In the genomic region with DNA sequence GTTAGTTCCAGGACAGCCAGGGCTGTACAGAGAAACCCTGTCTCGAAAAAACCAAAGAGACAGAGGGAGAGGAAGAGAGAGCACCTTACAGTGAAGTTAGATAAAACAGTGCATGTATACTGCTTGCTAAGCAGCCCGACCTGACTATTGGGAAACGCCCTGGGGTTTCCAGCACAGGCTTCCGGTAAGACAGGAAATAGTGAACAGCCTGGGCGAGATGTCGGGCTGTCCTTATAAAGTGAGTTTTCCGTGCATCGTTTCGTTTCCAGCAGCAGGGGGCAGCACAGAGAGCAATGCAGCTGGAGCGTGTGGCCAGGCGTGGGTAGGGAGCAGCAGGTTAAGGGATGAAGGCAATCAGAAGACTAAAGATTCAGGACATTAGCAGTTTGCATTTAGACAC, we compare ENCODE assay signal across 8 mouse cellular contexts. TPM values are rescaled to one million over a fixed set of nuclear protein-coding genes. Genes with fewer than 3 reads are reported as not detected.
A peak's percentile ranks its signal among the peaks of the same experiment; 100 is the strongest.
DNase-seq lines count a peak whose midpoint lies in the region; ATAC-seq and TF ChIP-seq lines count a peak whose summit lies in the region.

No protein-coding gene starts in this region.

- peak overlapping the region; percentile 96; the same call in 1 of the 2 replicates for H3K27ac ChIP-seq in ES-E14 (ENCODE audit: insufficient read depth, low read depth, low read length, poor library complexity, severe bottlenecking)
- H3K27ac ChIP-seq in forebrain, embryonic 16.5 days (ENCODE audit: low read length) = no peak overlapping the region
- no peak overlapping the region for H3K27ac ChIP-seq in lung, embryonic 14.5 days (ENCODE audit: low read depth)
- H3K27ac ChIP-seq in neural tube, embryonic 15.5 days (replicated peaks) = no peak overlapping the region

- no peaks in the 10 kb centered on the region for H3K36me3 ChIP-seq in ES-E14 (ENCODE audit: control insufficient read depth, insufficient read depth, low read length, poor library complexity, severe bottlenecking)
- no peaks in the 10 kb centered on the region for H3K36me3 ChIP-seq in forebrain, embryonic 16.5 days (ENCODE audit: control insufficient read depth, insufficient read depth)
- H3K36me3 ChIP-seq in lung, embryonic 14.5 days (ENCODE audit: insufficient read depth) = no peaks in the 10 kb centered on the region
- no peaks in the 10 kb centered on the region for H3K36me3 ChIP-seq in neural tube, embryonic 15.5 days

- ATAC-seq in forebrain, embryonic 16.5 days = 0 out of 2 replicates have a peak, but pooled peaks have one; percentile 15
- peak; percentile 49; the same call in 1 of the 2 replicates for ATAC-seq in lung, embryonic 14.5 days (ENCODE audit: insufficient read depth)
- ATAC-seq in neural tube, embryonic 15.5 days (ENCODE audit: low FRiP score) = peak; percentile 79; the same call in 1 of the 2 replicates

- in situ Hi-C loops in ES-E14 (cut with MboI; ENCODE audit: low sequenced_read_pairs in 2 of 2, unreplicated experiment in 2 of 2) = no loop called here

- H3K27me3 ChIP-seq in forebrain, embryonic 16.5 days (replicated peaks; ENCODE audit: control insufficient read depth, insufficient read depth, low read length) = no peaks in the 10 kb centered on the region
- no peaks in the 10 kb centered on the region for H3K27me3 ChIP-seq in lung, embryonic 14.5 days (ENCODE audit: insufficient read depth, low read length)
- H3K27me3 ChIP-seq in neural tube, embryonic 15.5 days (replicated peaks) = no peaks in the 10 kb centered on the region

- peaks cover 10 to 14% of the 10 kb centered on the region in 2 experiments for H3K4me1 ChIP-seq in ES-E14 (ENCODE audit: control insufficient read depth in 2 of 2, insufficient read depth in 2 of 2, low read length in 2 of 2, poor library complexity in 1 of 2)
- H3K4me1 ChIP-seq in forebrain, embryonic 16.5 days (replicated peaks; ENCODE audit: control insufficient read depth, insufficient read depth, low read length) = 0 out of 2 replicates have a peak, but pooled peaks cover 2% of the 10 kb centered on the region
- no peaks in the 10 kb centered on the region for H3K4me1 ChIP-seq in lung, embryonic 14.5 days (ENCODE audit: insufficient read depth)
- H3K4me1 ChIP-seq in neural tube, embryonic 15.5 days = no peaks in the 10 kb centered on the region

- no peak overlapping the region for H3K4me2 ChIP-seq in forebrain, embryonic 16.5 days (ENCODE audit: low read length)
- H3K4me2 ChIP-seq in lung, embryonic 14.5 days = no peak overlapping the region
- H3K4me2 ChIP-seq in neural tube, embryonic 15.5 days = no peak overlapping the region

- peak; percentile 89 for DNase-seq in ES-E14 (ENCODE audit: low read depth, low spot score)
- DNase-seq in cerebellum, adult 11 months = peak; percentile 69
- peak; percentile 84 for DNase-seq in heart, postnatal 4 days
- peak; percentile 25 to 65 for DNase-seq in layer of hippocampus, adult 18-20 months (ENCODE audit: low spot score in 2 of 2)
- DNase-seq in lung, embryonic 14.5 days = peak; percentile 87
- DNase-seq in thymus, adult 18-20 months = peak; percentile 52 to 73

- H3K9me3 ChIP-seq in ES-E14 (ENCODE audit: control insufficient read depth, insufficient read depth, low read depth, low read length) = no peaks in the 10 kb centered on the region
- H3K9me3 ChIP-seq in forebrain, embryonic 16.5 days (ENCODE audit: control insufficient read depth, low read length) = no peaks in the 10 kb centered on the region
- no peaks in the 10 kb centered on the region for H3K9me3 ChIP-seq in lung, embryonic 14.5 days (ENCODE audit: low read depth, low read length)
- no peaks in the 10 kb centered on the region for H3K9me3 ChIP-seq in neural tube, embryonic 15.5 days (replicated peaks)

- H3K9ac ChIP-seq in ES-E14 (ENCODE audit: insufficient read depth, low read depth, low read length, poor library complexity, severe bottlenecking) = peak overlapping the region; percentile 26; the same call in 1 of the 2 replicates
- no peak overlapping the region for H3K9ac ChIP-seq in forebrain, embryonic 16.5 days (replicated peaks; ENCODE audit: low read depth, low read length)
- H3K9ac ChIP-seq in lung, embryonic 14.5 days = no peak overlapping the region
- no peak overlapping the region for H3K9ac ChIP-seq in neural tube, embryonic 15.5 days (replicated peaks)

- peak overlapping the region in 1 of 2 experiments; percentile 1; a peak in 1 of 4 replicates for H3K4me3 ChIP-seq in ES-E14 (ENCODE audit: insufficient read depth in 1 of 2, low read depth in 1 of 2, low read length in 2 of 2, poor library complexity in 1 of 2, severe bottlenecking in 1 of 2)
- H3K4me3 ChIP-seq in forebrain, embryonic 16.5 days (replicated peaks; ENCODE audit: low read length) = no peak overlapping the region
- no peak overlapping the region for H3K4me3 ChIP-seq in lung, embryonic 14.5 days (ENCODE audit: low read depth, low read length)
- no peak overlapping the region for H3K4me3 ChIP-seq in neural tube, embryonic 15.5 days (replicated peaks)

- 20% methylated on average over 11 of the region's 11 CpGs for WGBS in forebrain, embryonic 16.5 days
- 18% methylated on average over 11 of the region's 11 CpGs for WGBS in lung, embryonic 14.5 days
- WGBS in neural tube, embryonic 15.5 days = 21% methylated on average over 11 of the region's 11 CpGs

- peak; percentile 84 for TF ChIP-seq CTCF in lung, embryonic 14.5 days (IDR thresholded peaks at IDR 0.05; ENCODE audit: low read depth)

TF ChIP-seq in ES-E14, 5 proteins besides CTCF, POLR2A, EP300 and RAD21:
- TF ChIP-seq HCFC1 (IDR thresholded peaks at IDR 0.05; ENCODE audit: borderline replicate concordance, insufficient read depth, low read length) (0 out of 2 replicates have a peak, but pooled peaks have one; percentile 45), ZC3H11A (IDR thresholded peaks at IDR 0.05; ENCODE audit: borderline replicate concordance, low read depth, low read length) (no peak), MAFK (IDR thresholded peaks at IDR 0.05; ENCODE audit: insufficient read depth, low read depth, low read length) (0 out of 2 replicates have a peak, but pooled peaks have one; percentile 3)
TF ChIP-seq in ES-E14: peak in this region for 2.

RNA-seq across cellular contexts. Expression of a gene that starts 23.0 kb away (rescaled TPM):
- 19.6 and 22.6 TPM in 2 replicates for total RNA-seq in ES-E14 (2012; rRNA removed)
- 36.7 and 40.4 TPM in 2 replicates for polyA plus RNA-seq in forebrain, embryonic 16.5 days (2015; fragmentation: Nextera tagmentation; extraction: Ambion mirVana)
- 10 to 100 TPM; 46.8 to 49.1 TPM for total RNA-seq in heart, postnatal 4 days (2021)
- 100 to 1,000 TPM; 169 to 174 TPM for total RNA-seq in layer of hippocampus, adult 18-20 months (2021)
- polyA plus RNA-seq in lung, embryonic 14.5 days (2014; fragmentation: Nextera tagmentation; extraction: Ambion mirVana) = 11.8 and 12.9 TPM in 2 replicates
- polyA plus RNA-seq in neural tube, embryonic 15.5 days (2015; fragmentation: Nextera tagmentation; extraction: Ambion mirVana) = 24.8 and 28.3 TPM in 2 replicates

RNA-seq across cellular contexts. Expression of a gene that starts 49.4 kb away (rescaled TPM):
- 4,715 and 6,168 TPM in 2 replicates for total RNA-seq in ES-E14 (2012; rRNA removed)
- 3,622 and 3,688 TPM in 2 replicates for polyA plus RNA-seq in forebrain, embryonic 16.5 days (2015; fragmentation: Nextera tagmentation; extraction: Ambion mirVana)
- total RNA-seq in heart, postnatal 4 days (2021) = 1,000 to 10,000 TPM; 1,521 to 1,568 TPM
- total RNA-seq in layer of hippocampus, adult 18-20 months (2021) = 1,000 to 10,000 TPM; 1,682 to 1,687 TPM
- polyA plus RNA-seq in lung, embryonic 14.5 days (2014; fragmentation: Nextera tagmentation; extraction: Ambion mirVana) = 6,177 and 6,257 TPM in 2 replicates
- polyA plus RNA-seq in neural tube, embryonic 15.5 days (2015; fragmentation: Nextera tagmentation; extraction: Ambion mirVana) = 4,598 and 4,773 TPM in 2 replicates

Comparison
In these comparisons a context has a peak if more than half of its experiments do, and no peak if none do; other contexts are left out.
1. ATAC-seq: peak in every context shown above with its lines; median percentile 79 in neural tube, embryonic 15.5 days; 49 in lung, embryonic 14.5 days; 15 in forebrain, embryonic 16.5 days.